Mouse (Mus musculus) gastrocnemius, adult 2 months (tissue): ENCODE results near the gene Mmp3. TPM values are rescaled to one million over a fixed set of nuclear protein-coding genes. Genes with fewer than 3 reads are reported as not detected.
"Not testable (repeated sequence)": the region's sequence is repeated elsewhere in the genome, so short reads cannot be mapped to it uniquely, and the experiment has no call there.

Source experiments
- DNase-seq: peaks from one replicate; pipeline ENCODE4 v3.0.0; 2022
- H3K27ac ChIP-seq: fragments of 200-600 bp; 2 replicates; pipeline ENCODE4 v1.8.1; 2022; ENCODE audit warnings: mild to moderate bottlenecking
- H3K4me3 ChIP-seq: fragments of 200-600 bp; 2 replicates; pipeline ENCODE4 v1.8.1; 2022; ENCODE audit warnings: mild to moderate bottlenecking, moderate library complexity
- CTCF ChIP-seq: fragments of 200-600 bp; IDR thresholded peaks from 2 replicates; pipeline ENCODE4 v1.8.1; 2022; ENCODE audit warnings: antibody characterized with exemption, mild to moderate bottlenecking, moderate library complexity
- intact Hi-C: fragments of 180-260 bp; cut with DNase I; formaldehyde crosslinking; loops from one replicate; pipeline ENCODE4 v1.15.1; 2025
- long read RNA-seq, 2 experiments: library from polyadenylated mRNA; stranded (forward); transcript quantifications; one replicate each; pipeline ENCODE4 v2.0.0; 2021
- total RNA-seq, 2 experiments: library from RNA; stranded (reverse); gene quantifications; 2 replicates each; pipeline ENCODE4 v1.2.3; 2021

Mmp3 gene
- under 1 TPM in 1 of 2 experiments, not detected in 1; 0.20 TPM for total RNA-seq
- long read RNA-seq, experiment 1: 0 reads
- long read RNA-seq, experiment 2: 0 reads

GRCm38 (mm10) chr9:7445522-7445921, at the start of gene Mmp3:
Gene Mmp3 (plus strand): TSS chr9:7445822.
- DNase-seq: no peak
- TF ChIP-seq CTCF: no peak
- H3K4me3 ChIP-seq: no peak within 1 kb of the TSS
- intact Hi-C loops: no loop called here
- no peak within 1 kb of the TSS for H3K27ac ChIP-seq

- H3K4me3 ChIP-seq, intact Hi-C loops, H3K27ac ChIP-seq, DNase-seq: not testable (repeated sequence)
Measured at GRCm38 (mm10) chr9:7396556-7396955, 49.1 kb upstream of the Mmp3 start.

GRCm38 (mm10) chr9:7453302-7453701, 7.7 kb downstream of the Mmp3 start:
- intact Hi-C loops: no loop called here
- DNase-seq: no peak
- no peak overlapping the region for H3K27ac ChIP-seq
- no peak overlapping the region for H3K4me3 ChIP-seq
- no peak for TF ChIP-seq CTCF

- Histone ChIP-seq H3K4me3 (no peak overlapping the region), H3K27ac (no peak overlapping the region)
- no peak for DNase-seq
- no peak for TF ChIP-seq CTCF
- intact Hi-C loops: no loop called here
Measured at GRCm38 (mm10) chr9:7470262-7470661, 24.6 kb downstream of the Mmp3 start.

GRCm38 (mm10) chr9:7483684-7484394, 38.2 kb downstream of the Mmp3 start:
- TF ChIP-seq CTCF: no peak
- Histone ChIP-seq H3K27ac (no peak overlapping the region), H3K4me3 (no peak overlapping the region)
- intact Hi-C loops: no loop called here
- no peak for DNase-seq

GRCm38 (mm10) chr9:7501138-7501537, 55.5 kb downstream of the Mmp3 start:
- no peak overlapping the region for H3K4me3 ChIP-seq
- DNase-seq: no peak
- H3K27ac ChIP-seq: no peak overlapping the region
- intact Hi-C loops: no loop called here
- TF ChIP-seq CTCF: no peak

- no peak within 1 kb of the TSS for H3K4me3 ChIP-seq
- DNase-seq: no peak
- intact Hi-C loops: no loop called here
Measured at GRCm38 (mm10) chr9:7502051-7502450, 56.4 kb downstream of the Mmp3 start, which contains the start of gene Mmp10. Gene Mmp10 (plus strand): TSS chr9:7502352.

More at GRCm38 (mm10) chr9:7502051-7502450, 56.4 kb downstream of the Mmp3 start, which contains the start of gene Mmp10:
- no peak for TF ChIP-seq CTCF
- H3K27ac ChIP-seq: no peak within 1 kb of the TSS

Other genes with a start within 250 kb of the Mmp3 start
- gene Mmp13, start 173.3 kb upstream of the Mmp3 start, total RNA-seq: not detected
- gene Mmp12, start 101.4 kb upstream of the Mmp3 start, total RNA-seq: not detected
- not detected for gene Mmp1b, start 57.8 kb upstream of the Mmp3 start, total RNA-seq
- not detected for gene Mmp10, start 56.5 kb downstream of the Mmp3 start, total RNA-seq
- gene Mmp8, start 112.6 kb downstream of the Mmp3 start, total RNA-seq: not detected
- gene Mmp27, start 125.6 kb downstream of the Mmp3 start, total RNA-seq: under 1 TPM in 1 of 2 experiments, not detected in 1; 0.20 TPM
- gene Mmp20, start 182.4 kb downstream of the Mmp3 start, total RNA-seq: not detected
- gene Mmp7, start 246.3 kb downstream of the Mmp3 start, total RNA-seq: not detected